Mouse (Mus musculus): Measurements from ENCODE around the gene Teddm1a. TPM values are rescaled to one million over a fixed set of nuclear protein-coding genes. Genes with fewer than 3 reads are reported as not detected.
A peak's percentile ranks its signal among the peaks of the same experiment; 100 is the strongest.

Gene Teddm1a
- total RNA-seq, 2 experiments from 2014 or later = not detected

Small RNA genes lying within 50 kb of the gene (microRNA-seq; reads per million reads assigned to microRNA genes)
- gene Mir8114 = 4.0 reads per million, percentile 15 among the genes with 10 or more reads in this experiment

Other genes starting within 250 kb of the Teddm1a start
- 1 to 10 TPM; 2.1 to 2.5 TPM for gene Rgs8, start 238.7 kb upstream of the Teddm1a start, total RNA-seq (2021)
- gene Rgs16, start 151.4 kb upstream of the Teddm1a start, total RNA-seq (2021) = 10 to 100 TPM; 13.8 to 16.9 TPM
- gene Rnasel, start 142.3 kb upstream of the Teddm1a start, total RNA-seq (2021) = 10 to 100 TPM; 15.2 to 15.9 TPM
- under 1 TPM; 0.13 to 0.27 TPM for gene Rgsl1, start 47.6 kb upstream of the Teddm1a start, total RNA-seq (2021)
- not detected for gene Teddm1b, start 17.4 kb upstream of the Teddm1a start, total RNA-seq (2021)
- 100 to 1,000 TPM; 114 to 130 TPM for gene Glul, start 8.2 kb downstream of the Teddm1a start, total RNA-seq (2021)
- under 1 TPM; 0.65 to 0.88 TPM for gene Teddm2, start 8.5 kb downstream of the Teddm1a start, total RNA-seq (2021)